ENCODE assay signal across 19 mouse cellular contexts in genomic region chr2:25502726-25503125, GRCm38 (mm10). TPM values are rescaled to one million over a fixed set of nuclear protein-coding genes. Genes with fewer than 3 reads are reported as not detected.
A peak's percentile ranks its signal among the peaks of the same experiment; 100 is the strongest.
DNase-seq lines count a peak whose midpoint lies in the region; ATAC-seq and TF ChIP-seq lines count a peak whose summit lies in the region.
"Had no signal": no experiment of that assay in that cellular context is flagged by ENCODE, and none has a peak within 500 bp of the region (broad histone marks: within the 10 kb centered on the region; RNA-seq: fewer than 3 reads in every experiment).

No protein-coding gene starts in this region.

- ATAC-seq in cerebellum, adult (ENCODE audit: insufficient number of reproducible peaks, low FRiP score, low TSS enrichment), result no peak
- peak; percentile 77 for ATAC-seq in liver, embryonic 14.5 days (ENCODE audit: insufficient read depth)
- ATAC-seq in lung, postnatal 0 days, result no peak
- no peak for ATAC-seq in hindbrain, embryonic 13.5 days (ENCODE audit: low FRiP score)
- ATAC-seq: hindbrain, embryonic 16.5 days; midbrain, embryonic 13.5 days had no signal

- peak overlapping the region in 1 of 2 experiments; percentile 10; a peak in 1 of 4 replicates for H3K4me3 ChIP-seq in liver, embryonic 14.5 days (ENCODE audit: insufficient read depth in 1 of 2, low read depth in 2 of 2, low read length in 2 of 2)
- H3K4me3 ChIP-seq in lung, postnatal 0 days (ENCODE audit: low read depth, low read length), result no peak overlapping the region
- no peak overlapping the region for H3K4me3 ChIP-seq in hindbrain, embryonic 13.5 days
- H3K4me3 ChIP-seq in midbrain, embryonic 10.5 days, result no peak overlapping the region

- 43% methylated on average over 3 of the region's 3 CpGs for WGBS in liver, embryonic 14.5 days (ENCODE audit: insufficient replicate concordance)
- 87% methylated on average over 3 of the region's 3 CpGs for WGBS in lung, postnatal 0 days
- WGBS in hindbrain, embryonic 13.5 days, result 95% methylated on average over 3 of the region's 3 CpGs
- 84% methylated on average over 3 of the region's 3 CpGs for WGBS in midbrain, embryonic 10.5 days

- H3K36me3 ChIP-seq in liver, embryonic 14.5 days (replicated peaks; ENCODE audit: control insufficient read depth, insufficient read depth, low read depth), result peaks cover 3% of the 10 kb centered on the region; the same call in 1 of the 2 replicates
- no peaks in the 10 kb centered on the region for H3K36me3 ChIP-seq in lung, postnatal 0 days (ENCODE audit: insufficient read depth, low read length)
- peaks cover 47% of the 10 kb centered on the region for H3K36me3 ChIP-seq in hindbrain, embryonic 13.5 days
- peaks cover 41% of the 10 kb centered on the region for H3K36me3 ChIP-seq in midbrain, embryonic 10.5 days

- TF ChIP-seq CTCF in liver, embryonic 14.5 days (IDR thresholded peaks at IDR 0.05; ENCODE audit: low read depth), result no peak
- no peak for TF ChIP-seq CTCF in lung, postnatal 0 days (IDR thresholded peaks at IDR 0.05)

- peak; percentile 59 for TF ChIP-seq EP300 in liver, embryonic 14.5 days (IDR thresholded peaks at IDR 0.05; ENCODE audit: low read depth)
- no peak for TF ChIP-seq EP300 in lung, postnatal 0 days (IDR thresholded peaks at IDR 0.05)

- peak; percentile 20 for DNase-seq in cerebellum, adult 11-12 months
- peak; percentile 18 to 35 for DNase-seq in urinary bladder, postnatal 36 days (ENCODE audit: low spot score in 2 of 2)
- DNase-seq in urinary bladder, postnatal 10 days (ENCODE audit: low spot score), result no peak
- peak; percentile 67 to 73 (median 69) for DNase-seq in liver, embryonic 14.5 days (ENCODE audit: low read depth in 3 of 3, low spot score in 3 of 3)
- DNase-seq in lung, postnatal 0 days (ENCODE audit: low spot score), result no peak
- no peak for DNase-seq in midbrain, embryonic 10.5 days (ENCODE audit: low spot score)
- DNase-seq: adrenal gland, postnatal 25 days; gastrocnemius, postnatal 25 days; layer of hippocampus, adult 9-11 months; lung, embryonic 14.5 days; thymus, postnatal 14 days had no signal

- H3K9me3 ChIP-seq in liver, embryonic 14.5 days (ENCODE audit: control insufficient read depth, low read length), result no peaks in the 10 kb centered on the region
- H3K9me3 ChIP-seq in lung, postnatal 0 days (ENCODE audit: low read length), result no peaks in the 10 kb centered on the region
- no peaks in the 10 kb centered on the region for H3K9me3 ChIP-seq in hindbrain, embryonic 13.5 days
- H3K9me3 ChIP-seq in midbrain, embryonic 10.5 days (replicated peaks), result no peaks in the 10 kb centered on the region
- H3K9me3 ChIP-seq: midbrain, embryonic 13.5 days had no signal

- H3K27ac ChIP-seq in liver, embryonic 14.5 days, result peak overlapping the region; percentile 80
- no peak overlapping the region for H3K27ac ChIP-seq in lung, postnatal 0 days (ENCODE audit: low read length)
- no peak overlapping the region for H3K27ac ChIP-seq in hindbrain, embryonic 13.5 days
- H3K27ac ChIP-seq in midbrain, embryonic 10.5 days (replicated peaks), result no peak overlapping the region
- H3K27ac ChIP-seq: kidney, postnatal 0 days; midbrain, embryonic 13.5 days had no signal

- H3K9ac ChIP-seq in liver, embryonic 14.5 days (replicated peaks), result peak overlapping the region; percentile 48
- H3K9ac ChIP-seq in lung, postnatal 0 days (replicated peaks; ENCODE audit: low read depth), result no peak overlapping the region
- no peak overlapping the region; the same call in 1 of the 2 replicates for H3K9ac ChIP-seq in hindbrain, embryonic 13.5 days
- H3K9ac ChIP-seq: lung, embryonic 14.5 days had no signal

- no peaks in the 10 kb centered on the region for H3K27me3 ChIP-seq in liver, embryonic 14.5 days (ENCODE audit: control insufficient read depth, insufficient read depth, low read length)
- H3K27me3 ChIP-seq in lung, postnatal 0 days (replicated peaks; ENCODE audit: insufficient read depth, low read length), result no peaks in the 10 kb centered on the region
- H3K27me3 ChIP-seq in hindbrain, embryonic 13.5 days, result no peaks in the 10 kb centered on the region
- H3K27me3 ChIP-seq in midbrain, embryonic 10.5 days (ENCODE audit: low read depth, poor library complexity, severe bottlenecking), result no peaks in the 10 kb centered on the region
- H3K27me3 ChIP-seq: midbrain, embryonic 13.5 days had no signal

- H3K4me1 ChIP-seq in liver, embryonic 14.5 days (replicated peaks; ENCODE audit: control insufficient read depth in 2 of 2, insufficient read depth in 2 of 2, low read length in 1 of 2), result peaks cover 25 to 37% of the 10 kb centered on the region in 2 experiments
- H3K4me1 ChIP-seq in lung, postnatal 0 days (ENCODE audit: insufficient read depth, low read depth, low read length), result peaks cover 12% of the 10 kb centered on the region; the same call in 1 of the 2 replicates
- peaks cover 19% of the 10 kb centered on the region for H3K4me1 ChIP-seq in hindbrain, embryonic 13.5 days (replicated peaks)
- peaks cover 30% of the 10 kb centered on the region for H3K4me1 ChIP-seq in midbrain, embryonic 10.5 days

- peak overlapping the region; percentile 97 for H3K4me2 ChIP-seq in liver, embryonic 14.5 days (ENCODE audit: low read depth)
- H3K4me2 ChIP-seq in lung, postnatal 0 days (replicated peaks; ENCODE audit: low read depth, low read length), result no peak overlapping the region
- H3K4me2 ChIP-seq in hindbrain, embryonic 13.5 days, result no peak overlapping the region

RNA-seq across cellular contexts. Expression of gene C8g, which starts 1.2 kb away (rescaled TPM):
- 26.7 and 31.2 TPM in 2 replicates for polyA plus RNA-seq in liver, embryonic 14.5 days (2012; rRNA removed)
- 53.1 and 57.9 TPM in 2 replicates for polyA plus RNA-seq in liver, embryonic 14.5 days (2014; fragmentation: Nextera tagmentation; extraction: Ambion mirVana)
- 2.6 and 3.2 TPM in 2 replicates for polyA plus RNA-seq in lung, postnatal 0 days (2015; fragmentation: Nextera tagmentation; extraction: Ambion mirVana)
- 5.4 and 5.5 TPM in 2 replicates for polyA plus RNA-seq in hindbrain, embryonic 13.5 days (2015; fragmentation: Nextera tagmentation; extraction: Ambion mirVana)
- polyA plus RNA-seq in midbrain, embryonic 10.5 days (2016; fragmentation: Nextera tagmentation; extraction: Ambion mirVana), result 5.2 and 5.6 TPM in 2 replicates

RNA-seq across cellular contexts. Expression of gene Fbxw5, which starts 2.2 kb away (rescaled TPM):
- 6.2 and 8.1 TPM in 2 replicates for polyA plus RNA-seq in liver, embryonic 14.5 days (2012; rRNA removed)
- polyA plus RNA-seq in liver, embryonic 14.5 days (2014; fragmentation: Nextera tagmentation; extraction: Ambion mirVana), result 18.3 and 20.4 TPM in 2 replicates
- polyA plus RNA-seq in lung, postnatal 0 days (2015; fragmentation: Nextera tagmentation; extraction: Ambion mirVana), result 39.7 and 43.4 TPM in 2 replicates
- 119 and 125 TPM in 2 replicates for polyA plus RNA-seq in hindbrain, embryonic 13.5 days (2015; fragmentation: Nextera tagmentation; extraction: Ambion mirVana)
- polyA plus RNA-seq in midbrain, embryonic 10.5 days (2016; fragmentation: Nextera tagmentation; extraction: Ambion mirVana), result 91.2 and 108 TPM in 2 replicates

RNA-seq across cellular contexts. Expression of gene Lcn12, which starts 9.0 kb away (rescaled TPM):
- polyA plus RNA-seq in liver, embryonic 14.5 days (2012; rRNA removed), result not detected in 2 replicates
- polyA plus RNA-seq in liver, embryonic 14.5 days (2014; fragmentation: Nextera tagmentation; extraction: Ambion mirVana), result not detected in 2 replicates
- polyA plus RNA-seq in lung, postnatal 0 days (2015; fragmentation: Nextera tagmentation; extraction: Ambion mirVana), result not detected in 2 replicates
- not detected in 2 replicates for polyA plus RNA-seq in hindbrain, embryonic 13.5 days (2015; fragmentation: Nextera tagmentation; extraction: Ambion mirVana)
- not detected in 2 replicates for polyA plus RNA-seq in midbrain, embryonic 10.5 days (2016; fragmentation: Nextera tagmentation; extraction: Ambion mirVana)
- polyA plus RNA-seq: cerebellum, adult 2 months; frontal cortex, adult 2 months; heart, embryonic 16.5 days; hindbrain, embryonic 16.5 days; kidney, postnatal 0 days; lung, embryonic 14.5 days; midbrain, embryonic 13.5 days had no signal

RNA-seq across cellular contexts. Expression of gene Ptgds, which starts 32.9 kb away (rescaled TPM):
- polyA plus RNA-seq in liver, embryonic 14.5 days (2012; rRNA removed), result 0.47 and 0.96 TPM in 2 replicates
- 0.17 TPM in 1 of 2 replicates, not detected in the other for polyA plus RNA-seq in liver, embryonic 14.5 days (2014; fragmentation: Nextera tagmentation; extraction: Ambion mirVana)
- polyA plus RNA-seq in lung, postnatal 0 days (2015; fragmentation: Nextera tagmentation; extraction: Ambion mirVana), result 5.8 and 6.1 TPM in 2 replicates
- polyA plus RNA-seq in hindbrain, embryonic 13.5 days (2015; fragmentation: Nextera tagmentation; extraction: Ambion mirVana), result 50.3 and 50.5 TPM in 2 replicates
- polyA plus RNA-seq in midbrain, embryonic 10.5 days (2016; fragmentation: Nextera tagmentation; extraction: Ambion mirVana), result 0.16 TPM in 1 of 2 replicates, not detected in the other

RNA-seq across cellular contexts. Expression of gene Paxx, which starts 41.8 kb away (rescaled TPM):
- 7.9 and 9.2 TPM in 2 replicates for polyA plus RNA-seq in liver, embryonic 14.5 days (2012; rRNA removed)
- polyA plus RNA-seq in liver, embryonic 14.5 days (2014; fragmentation: Nextera tagmentation; extraction: Ambion mirVana), result 6.3 and 7.3 TPM in 2 replicates
- 67.4 and 68.9 TPM in 2 replicates for polyA plus RNA-seq in lung, postnatal 0 days (2015; fragmentation: Nextera tagmentation; extraction: Ambion mirVana)
- 91.6 and 98.8 TPM in 2 replicates for polyA plus RNA-seq in hindbrain, embryonic 13.5 days (2015; fragmentation: Nextera tagmentation; extraction: Ambion mirVana)
- polyA plus RNA-seq in midbrain, embryonic 10.5 days (2016; fragmentation: Nextera tagmentation; extraction: Ambion mirVana), result 17.4 and 26.4 TPM in 2 replicates

Comparison
In these comparisons a context has a peak if more than half of its experiments do, and no peak if none do; other contexts are left out.
1. DNase-seq: peak in cerebellum, adult 11-12 months (single experiment), urinary bladder, postnatal 36 days (2 of 2) and liver, embryonic 14.5 days (3 of 3); none in urinary bladder, postnatal 10 days (single experiment), lung, postnatal 0 days (single experiment) and midbrain, embryonic 10.5 days (single experiment).